Mouse (Mus musculus): ENCODE results near the gene Coa4. TPM values are rescaled to one million over a fixed set of nuclear protein-coding genes. Genes with fewer than 3 reads are reported as not detected.
A peak's percentile ranks its signal among the peaks of the same experiment; 100 is the strongest.

Coa4 gene
- polyA plus RNA-seq, 1 experiment from 2014 or later = 12.4 TPM

- peak; percentile 43 for DNase-seq
- peak; percentile 28 for ATAC-seq
- Histone ChIP-seq H3K27me3 (ENCODE audit: insufficient read depth, low read length) (no peaks in the 10 kb centered on the region), H3K4me3 (ENCODE audit: low read depth, low read length) (no peak overlapping the region), H3K4me1 (ENCODE audit: insufficient read depth) (peaks cover 27% of the 10 kb centered on the region), H3K36me3 (replicated peaks; ENCODE audit: insufficient read depth, low read length) (peaks cover 32% of the 10 kb centered on the region), H3K9ac (replicated peaks) (no peak overlapping the region), H3K4me2 (ENCODE audit: low read depth, low read length) (peak overlapping the region; percentile 2; the same call in 1 of the 2 replicates), H3K27ac (ENCODE audit: low read depth) (peak overlapping the region; percentile 58), H3K9me3 (ENCODE audit: low read length) (no peaks in the 10 kb centered on the region)
- WGBS (ENCODE audit: insufficient replicate concordance) = 48% methylated on average over 7 of the region's 7 CpGs
- TF ChIP-seq CTCF (IDR thresholded peaks at IDR 0.05; ENCODE audit: low read depth) = no peak
- TF ChIP-seq EP300 (IDR thresholded peaks at IDR 0.05; ENCODE audit: low read depth) = no peak
Observed at GRCm38 (mm10) chr7:100502374-100502922, 34.4 kb upstream of the Coa4 start.

- ATAC-seq (peak; percentile 24; the same call in 1 of the 2 replicates), DNase-seq (peak; percentile 45)
- Histone ChIP-seq H3K27ac (ENCODE audit: low read depth) (peak overlapping the region; percentile 58), H3K9me3 (ENCODE audit: low read length) (no peaks in the 10 kb centered on the region), H3K27me3 (ENCODE audit: insufficient read depth, low read length) (no peaks in the 10 kb centered on the region), H3K4me3 (ENCODE audit: low read depth, low read length) (no peak overlapping the region), H3K36me3 (replicated peaks; ENCODE audit: insufficient read depth, low read length) (peaks cover 26% of the 10 kb centered on the region), H3K4me1 (ENCODE audit: insufficient read depth) (peaks cover 27% of the 10 kb centered on the region), H3K9ac (replicated peaks) (no peak overlapping the region), H3K4me2 (ENCODE audit: low read depth, low read length) (peak overlapping the region; percentile 2; the same call in 1 of the 2 replicates)
- 44% methylated on average over 5 of the region's 5 CpGs for WGBS (ENCODE audit: insufficient replicate concordance)
- no peak for TF ChIP-seq CTCF (IDR thresholded peaks at IDR 0.05; ENCODE audit: low read depth)
- no peak for TF ChIP-seq EP300 (IDR thresholded peaks at IDR 0.05; ENCODE audit: low read depth)
Observed at GRCm38 (mm10) chr7:100503076-100503475, 33.8 kb upstream of the Coa4 start.

- DNase-seq = peak; percentile 27
- Histone ChIP-seq H3K27me3 (ENCODE audit: insufficient read depth, low read length) (no peaks in the 10 kb centered on the region), H3K9me3 (ENCODE audit: low read length) (no peaks in the 10 kb centered on the region), H3K9ac (replicated peaks) (no peak overlapping the region), H3K36me3 (replicated peaks; ENCODE audit: insufficient read depth, low read length) (peaks cover 8% of the 10 kb centered on the region), H3K4me2 (ENCODE audit: low read depth, low read length) (no peak overlapping the region), H3K4me1 (ENCODE audit: insufficient read depth) (peaks cover 27% of the 10 kb centered on the region), H3K4me3 (ENCODE audit: low read depth, low read length) (no peak overlapping the region), H3K27ac (ENCODE audit: low read depth) (no peak overlapping the region)
- TF ChIP-seq CTCF (IDR thresholded peaks at IDR 0.05; ENCODE audit: low read depth) = no peak
- TF ChIP-seq EP300 (IDR thresholded peaks at IDR 0.05; ENCODE audit: low read depth) = no peak
- no peak for ATAC-seq
- 75% methylated on average over 13 of the region's 13 CpGs for WGBS (ENCODE audit: insufficient replicate concordance)
Observed at GRCm38 (mm10) chr7:100504740-100505487, 32.0 kb upstream of the Coa4 start.

GRCm38 (mm10) chr7:100506494-100506893 is 30.4 kb upstream of the Coa4 start:
- Histone ChIP-seq H3K9ac (replicated peaks) (no peak overlapping the region), H3K27me3 (ENCODE audit: insufficient read depth, low read length) (no peaks in the 10 kb centered on the region), H3K9me3 (ENCODE audit: low read length) (no peaks in the 10 kb centered on the region), H3K27ac (ENCODE audit: low read depth) (no peak overlapping the region), H3K36me3 (replicated peaks; ENCODE audit: insufficient read depth, low read length) (no peaks in the 10 kb centered on the region), H3K4me2 (ENCODE audit: low read depth, low read length) (no peak overlapping the region), H3K4me3 (ENCODE audit: low read depth, low read length) (no peak overlapping the region), H3K4me1 (ENCODE audit: insufficient read depth) (peaks cover 22% of the 10 kb centered on the region)
- ATAC-seq (no peak), DNase-seq (no peak)
- WGBS (ENCODE audit: insufficient replicate concordance) = 61% methylated on average over 4 of the region's 4 CpGs
- no peak for TF ChIP-seq EP300 (IDR thresholded peaks at IDR 0.05; ENCODE audit: low read depth)
- TF ChIP-seq CTCF (IDR thresholded peaks at IDR 0.05; ENCODE audit: low read depth) = 0 out of 2 replicates have a peak, but pooled peaks have one; percentile 13

- 27% methylated on average over 3 of the region's 3 CpGs for WGBS (ENCODE audit: insufficient replicate concordance)
- no peak overlapping the region for H3K27ac ChIP-seq (ENCODE audit: low read depth)
Observed at GRCm38 (mm10) chr7:100508670-100509069, 28.2 kb upstream of the Coa4 start.

GRCm38 (mm10) chr7:100511602-100512001 is 25.3 kb upstream of the Coa4 start:
- no peak for DNase-seq
- H3K36me3 ChIP-seq (replicated peaks; ENCODE audit: insufficient read depth, low read length) = no peaks in the 10 kb centered on the region
- no peaks in the 10 kb centered on the region for H3K27me3 ChIP-seq (ENCODE audit: insufficient read depth, low read length)
- TF ChIP-seq EP300 (IDR thresholded peaks at IDR 0.05; ENCODE audit: low read depth) = no peak
- TF ChIP-seq CTCF (IDR thresholded peaks at IDR 0.05; ENCODE audit: low read depth) = no peak
- H3K4me1 ChIP-seq (ENCODE audit: insufficient read depth) = no peaks in the 10 kb centered on the region
- no peaks in the 10 kb centered on the region for H3K9me3 ChIP-seq (ENCODE audit: low read length)
- H3K27ac ChIP-seq (ENCODE audit: low read depth) = no peak overlapping the region
- ATAC-seq = no peak
- no peak overlapping the region for H3K9ac ChIP-seq (replicated peaks)
- H3K4me2 ChIP-seq (ENCODE audit: low read depth, low read length) = no peak overlapping the region
- H3K4me3 ChIP-seq (ENCODE audit: low read depth, low read length) = no peak overlapping the region
- WGBS (ENCODE audit: insufficient replicate concordance) = 56% methylated on average over 8 of the region's 8 CpGs

More at GRCm38 (mm10) chr7:100508670-100509069, 28.2 kb upstream of the Coa4 start:
- ATAC-seq = no peak
- Histone ChIP-seq H3K36me3 (replicated peaks; ENCODE audit: insufficient read depth, low read length) (no peaks in the 10 kb centered on the region), H3K27me3 (ENCODE audit: insufficient read depth, low read length) (no peaks in the 10 kb centered on the region), H3K4me1 (ENCODE audit: insufficient read depth) (peaks cover 8% of the 10 kb centered on the region), H3K4me3 (ENCODE audit: low read depth, low read length) (no peak overlapping the region), H3K9ac (replicated peaks) (no peak overlapping the region), H3K4me2 (ENCODE audit: low read depth, low read length) (no peak overlapping the region), H3K9me3 (ENCODE audit: low read length) (no peaks in the 10 kb centered on the region)
- no peak for DNase-seq
- TF ChIP-seq EP300 (IDR thresholded peaks at IDR 0.05; ENCODE audit: low read depth) (no peak), CTCF (IDR thresholded peaks at IDR 0.05; ENCODE audit: low read depth) (no peak)
